Mouse (Mus musculus) embryonic facial prominence, embryonic 14.5 days (tissue): ENCODE results near the gene R3hcc1l. TPM values are rescaled to one million over a fixed set of nuclear protein-coding genes. Genes with fewer than 3 reads are reported as not detected.

Experiments
- ATAC-seq: fragments of 200-750 bp; cut with Nextera tagmentation; 2 replicates; pipeline ENCODE4 v1.8.0; 2017; ENCODE audit warnings: low read depth, moderate number of reproducible peaks, moderate TSS enrichment
- DNase-seq: peaks from one replicate; pipeline ENCODE4 v3.0.0-alpha.2; 2015; ENCODE audit warnings: low spot score
- H3K27ac ChIP-seq: fragments of 300-500 bp; sonication (generic); replicated peaks from 2 replicates; pipeline ENCODE4 v1.5.1; 2014; ENCODE audit warnings: low read depth, mild to moderate bottlenecking, low read length, moderate library complexity
- H3K27me3 ChIP-seq: fragments of 300-500 bp; sonication (generic); replicated peaks from 2 replicates; pipeline ENCODE4 v1.6.1; 2014; ENCODE audit warnings: low read length; ENCODE audit not compliant: control insufficient read depth, insufficient read depth
- H3K36me3 ChIP-seq: fragments of 300-500 bp; sonication (generic); 2 replicates; pipeline ENCODE4 v1.6.1; 2014; ENCODE audit warnings: low read length, mixed read lengths; ENCODE audit not compliant: control insufficient read depth, insufficient read depth
- H3K4me1 ChIP-seq: fragments of 300-500 bp; sonication (generic); 2 replicates; pipeline ENCODE4 v1.6.1; 2014; ENCODE audit warnings: antibody characterized with exemption, low read length; ENCODE audit not compliant: control insufficient read depth, insufficient read depth
- H3K4me2 ChIP-seq: fragments of 300-500 bp; sonication (generic); 2 replicates; pipeline ENCODE4 v1.6.1; 2014; ENCODE audit warnings: low read depth, mild to moderate bottlenecking, low read length, moderate library complexity, mixed read lengths
- H3K4me3 ChIP-seq: fragments of 300-500 bp; sonication (generic); 2 replicates; pipeline ENCODE4 v1.5.1; 2014; ENCODE audit warnings: low read depth, mild to moderate bottlenecking, low read length
- H3K9ac ChIP-seq: fragments of 300-500 bp; sonication (generic); 2 replicates; pipeline ENCODE4 v1.6.1; 2014; ENCODE audit warnings: low read depth, mild to moderate bottlenecking, low read length, moderate library complexity, mixed read lengths
- H3K9me3 ChIP-seq: fragments of 300-500 bp; sonication (generic); 2 replicates; pipeline ENCODE4 v1.6.1; 2016; ENCODE audit warnings: low read length; ENCODE audit not compliant: control insufficient read depth
- WGBS: fragments of 180-500 bp; shearing (Covaris S2); extraction: QIAGEN DNeasy Blood & Tissue Kit; methylation state at CpG from one replicate; pipeline ENCODE4 v1.1.7; 2014; 5-methylcytosine and 5-hydroxymethylcytosine counted together
- polyA plus RNA-seq: library from polyadenylated mRNA; unstranded; fragments of >200 nt; fragmentation: Nextera tagmentation; extraction: Ambion mirVana; gene quantifications from 2 replicates; pipeline ENCODE4 v1.2.1, GENCODE M21; 2014

Gene R3hcc1l
- 19.5 and 23.0 TPM in 2 replicates for polyA plus RNA-seq

- ATAC-seq: peak; percentile 96
- WGBS: under 1% methylated on average over 42 of the region's 59 CpGs
- peak; percentile 96 for DNase-seq
- Histone ChIP-seq H3K4me2 (peak within 1 kb of the TSS; percentile 78), H3K27ac (peak within 1 kb of the TSS; percentile 63), H3K36me3 (no peaks in the 10 kb centered on the region), H3K27me3 (no peaks in the 10 kb centered on the region), H3K4me3 (peak within 1 kb of the TSS; percentile 99), H3K9me3 (no peaks in the 10 kb centered on the region), H3K9ac (peak within 1 kb of the TSS; percentile 89), H3K4me1 (peaks cover 7% of the 10 kb centered on the region)
Observed at GRCm38 (mm10) chr19:42518620-42519310, at the start of gene R3hcc1l. R3hcc1l (plus strand) TSS chr19:42518759.

GRCm38 (mm10) chr19:42471571-42471970 lies 47.0 kb upstream of the R3hcc1l start:
- 80% methylated on average over 4 of the region's 4 CpGs for WGBS
- Histone ChIP-seq H3K27ac (no peak overlapping the region), H3K9me3 (no peaks in the 10 kb centered on the region), H3K4me1 (no peaks in the 10 kb centered on the region), H3K27me3 (no peaks in the 10 kb centered on the region), H3K4me2 (no peak overlapping the region), H3K36me3 (no peaks in the 10 kb centered on the region), H3K9ac (no peak overlapping the region), H3K4me3 (no peak overlapping the region)
- DNase-seq (no peak), ATAC-seq (no peak)

GRCm38 (mm10) chr19:42472831-42473230 lies 45.7 kb upstream of the R3hcc1l start:
- ATAC-seq: no peak
- H3K36me3 ChIP-seq: no peaks in the 10 kb centered on the region
- H3K4me1 ChIP-seq: no peaks in the 10 kb centered on the region
- WGBS: 27% methylated on average over 11 of the region's 11 CpGs
- H3K9ac ChIP-seq: no peak overlapping the region
- no peaks in the 10 kb centered on the region for H3K27me3 ChIP-seq
- H3K27ac ChIP-seq: no peak overlapping the region
- DNase-seq: peak; percentile 72
- no peaks in the 10 kb centered on the region for H3K9me3 ChIP-seq
- no peak overlapping the region for H3K4me3 ChIP-seq
- H3K4me2 ChIP-seq: no peak overlapping the region

GRCm38 (mm10) chr19:42477769-42478168 lies 40.8 kb upstream of the R3hcc1l start:
- Histone ChIP-seq H3K4me3 (no peak overlapping the region), H3K27ac (no peak overlapping the region), H3K9me3 (no peaks in the 10 kb centered on the region), H3K27me3 (no peaks in the 10 kb centered on the region), H3K4me2 (no peak overlapping the region), H3K9ac (no peak overlapping the region), H3K4me1 (no peaks in the 10 kb centered on the region), H3K36me3 (no peaks in the 10 kb centered on the region)
- ATAC-seq: no peak
- 75% methylated on average over 5 of the region's 5 CpGs for WGBS
- DNase-seq: no peak

GRCm38 (mm10) chr19:42478303-42478702 lies 40.3 kb upstream of the R3hcc1l start:
- 53% methylated on average over 12 of the region's 12 CpGs for WGBS

GRCm38 (mm10) chr19:42485443-42485842 lies 33.1 kb upstream of the R3hcc1l start:
- no peak overlapping the region for H3K27ac ChIP-seq
- H3K36me3 ChIP-seq: no peaks in the 10 kb centered on the region
- H3K4me1 ChIP-seq: no peaks in the 10 kb centered on the region
- DNase-seq (peak; percentile 60), ATAC-seq (no peak)
- WGBS: 50% methylated on average over 7 of the region's 7 CpGs
- H3K27me3 ChIP-seq: no peaks in the 10 kb centered on the region
- no peaks in the 10 kb centered on the region for H3K9me3 ChIP-seq
- no peak overlapping the region for H3K4me2 ChIP-seq
- H3K4me3 ChIP-seq: no peak overlapping the region
- no peak overlapping the region for H3K9ac ChIP-seq

More at GRCm38 (mm10) chr19:42478303-42478702, 40.3 kb upstream of the R3hcc1l start:
- no peak overlapping the region for H3K27ac ChIP-seq
- no peaks in the 10 kb centered on the region for H3K4me1 ChIP-seq
- no peaks in the 10 kb centered on the region for H3K27me3 ChIP-seq
- H3K9ac ChIP-seq: no peak overlapping the region
- ATAC-seq (no peak), DNase-seq (no peak)
- no peaks in the 10 kb centered on the region for H3K36me3 ChIP-seq
- no peaks in the 10 kb centered on the region for H3K9me3 ChIP-seq
- no peak overlapping the region for H3K4me3 ChIP-seq
- no peak overlapping the region for H3K4me2 ChIP-seq

- Histone ChIP-seq H3K27ac (no peak overlapping the region), H3K4me3 (no peak overlapping the region), H3K9me3 (no peaks in the 10 kb centered on the region), H3K4me2 (no peak overlapping the region), H3K9ac (no peak overlapping the region), H3K36me3 (no peaks in the 10 kb centered on the region), H3K27me3 (no peaks in the 10 kb centered on the region), H3K4me1 (no peaks in the 10 kb centered on the region)
- ATAC-seq: no peak
- no peak for DNase-seq
- WGBS: 76% methylated on average over 3 of the region's 3 CpGs
Observed at GRCm38 (mm10) chr19:42487261-42487660, 31.3 kb upstream of the R3hcc1l start.

GRCm38 (mm10) chr19:42493257-42493917 lies 25.2 kb upstream of the R3hcc1l start:
- H3K36me3 ChIP-seq: no peaks in the 10 kb centered on the region
- H3K4me2 ChIP-seq: no peak overlapping the region
- H3K27ac ChIP-seq: no peak overlapping the region
- no peak for ATAC-seq
- no peaks in the 10 kb centered on the region for H3K27me3 ChIP-seq
- H3K9me3 ChIP-seq: no peaks in the 10 kb centered on the region
- no peak overlapping the region for H3K4me3 ChIP-seq
- no peaks in the 10 kb centered on the region for H3K4me1 ChIP-seq
- 37% methylated on average over 5 of the region's 5 CpGs for WGBS
- no peak overlapping the region for H3K9ac ChIP-seq
- no peak for DNase-seq
